Mouse (Mus musculus) heart, postnatal 36 days (tissue): ENCODE measurements at regions not wholly inside any gene's neighbourhood (a gene's known extent, or its start where the extent isn't known, plus 50 kb on each side); places are given as distances from the start of the nearest gene placed in this dataset.
A peak's percentile ranks its signal among the peaks of the same experiment; 100 is the strongest.

Experiments
- DNase-seq, 2 experiments: peaks; one replicate each; pipeline ENCODE4 v3.0.0; 2021 to 2022
- intact Hi-C: fragments of 180-260 bp; cut with DNase I; formaldehyde crosslinking; loops from one replicate; pipeline ENCODE4 v1.15.1; 2025

- DNase-seq, result no peak
- intact Hi-C loops, result no loop called here
Observed at GRCm38 (mm10) chr5:82472146-82472545, 882.8 kb downstream of the Tecrl start.

GRCm38 (mm10) chr5:82464272-82464671 lies 890.7 kb downstream of the Tecrl start:
- no peak for DNase-seq
- intact Hi-C loops, result no loop called here

GRCm38 (mm10) chr5:82441288-82441687 lies 913.7 kb downstream of the Tecrl start:
- intact Hi-C loops, result no loop called here
- DNase-seq, result no peak

- intact Hi-C loops, result no loop called here
- DNase-seq, result no peak
Observed at GRCm38 (mm10) chr5:82440126-82440525, 914.9 kb downstream of the Tecrl start.

GRCm38 (mm10) chr5:82420396-82420795 lies 934.6 kb downstream of the Tecrl start:
- intact Hi-C loops, result no loop called here
- DNase-seq, result no peak

- no peak for DNase-seq
- intact Hi-C loops, result no loop called here
Observed at GRCm38 (mm10) chr5:82396632-82397234, 958.3 kb downstream of the Tecrl start.

GRCm38 (mm10) chr5:82361624-82362023 lies 993.4 kb downstream of the Tecrl start:
- no peak for DNase-seq
- intact Hi-C loops, result no loop called here

GRCm38 (mm10) chr5:82356336-82356735 lies 998.7 kb downstream of the Tecrl start:
- intact Hi-C loops, result no loop called here
- DNase-seq, result no peak

GRCm38 (mm10) chr5:82351089-82351488 lies 1003.9 kb downstream of the Tecrl start:
- no peak for DNase-seq
- intact Hi-C loops, result no loop called here

GRCm38 (mm10) chr5:82346672-82347071 lies 1008.3 kb downstream of the Tecrl start:
- intact Hi-C loops, result loop anchor here (2.0 kb wide), 1 partner anchor 826 kb away; no protein-coding TSS in a partner anchor
- DNase-seq, result peak; percentile 14 to 19

- intact Hi-C loops, result no loop called here
- DNase-seq, result no peak
Observed at GRCm38 (mm10) chr5:82324354-82324753, 1030.6 kb downstream of the Tecrl start.

GRCm38 (mm10) chr5:82319709-82320333 lies 1035.2 kb downstream of the Tecrl start:
- intact Hi-C loops, result no loop called here

GRCm38 (mm10) chr5:82312054-82312453 lies 1042.9 kb downstream of the Tecrl start:
- DNase-seq, result no peak
- intact Hi-C loops, result no loop called here

More at GRCm38 (mm10) chr5:82319709-82320333, 1035.2 kb downstream of the Tecrl start:
- DNase-seq, result no peak

GRCm38 (mm10) chr5:82288069-82288845 lies 1066.7 kb downstream of the Tecrl start:
- intact Hi-C loops, result no loop called here
- no peak for DNase-seq

GRCm38 (mm10) chr5:82253356-82254104 lies 1101.5 kb downstream of the Tecrl start:
- DNase-seq, result no peak
- intact Hi-C loops, result no loop called here

- no peak for DNase-seq
- intact Hi-C loops, result no loop called here
Observed at GRCm38 (mm10) chr5:82226329-82226728, 1128.7 kb downstream of the Tecrl start.

- DNase-seq, result no peak
- intact Hi-C loops, result no loop called here
Observed at GRCm38 (mm10) chr5:82223622-82224021, 1131.4 kb downstream of the Tecrl start.

- intact Hi-C loops, result no loop called here
- DNase-seq, result no peak
Observed at GRCm38 (mm10) chr5:82203606-82204005, 1151.4 kb downstream of the Tecrl start.
